Mouse (Mus musculus): ENCODE data around the gene Gga2.

Gga2 gene

GRCm38 (mm10) chr7:121936861-121937630, 84.0 kb downstream of the Gga2 start:
- no peak for DNase-seq (ENCODE audit: low read depth)

All from induced T-regulatory cell, adult 2 months (primary cell).